Mouse (Mus musculus) lung, adult 2 months (tissue): Measurements from ENCODE around the gene Agap1. TPM values are rescaled to one million over a fixed set of nuclear protein-coding genes. Genes with fewer than 3 reads are reported as not detected.

Experiments
- DNase-seq: peaks from one replicate; pipeline ENCODE4 v3.0.0; 2022
- H3K4me1 ChIP-seq: fragments of 200-500 bp; 2 replicates; pipeline ENCODE4 v1.6.1; 2011; ENCODE audit warnings: low read length; ENCODE audit not compliant: control insufficient read depth, insufficient read depth
- H3K4me3 ChIP-seq: fragments of 200-500 bp; replicated peaks from 2 replicates; pipeline ENCODE3; 2011; ENCODE audit warnings: low read depth, mild to moderate bottlenecking, control low read depth, low read length; ENCODE audit errors: extremely low read depth
- CTCF ChIP-seq: fragments of 200-500 bp; IDR thresholded peaks from 2 replicates; pipeline ENCODE4 v1.5.1; 2011; ENCODE audit warnings: mild to moderate bottlenecking, low read length, control low read depth; ENCODE audit not compliant: insufficient read depth
- POLR2A ChIP-seq: fragments of 200-500 bp; IDR thresholded peaks from 2 replicates; pipeline ENCODE4 v1.6.1; 2011; ENCODE audit warnings: low read depth, mild to moderate bottlenecking, control low read depth, low read length, borderline replicate concordance; ENCODE audit errors: extremely low read depth
- WGBS: fragments of 180-500 bp; shearing (Covaris S2); methylation state at CpG from one replicate; pipeline ENCODE4 v1.1.7; 2018; 5-methylcytosine and 5-hydroxymethylcytosine counted together
- polyA plus RNA-seq: library from polyadenylated mRNA; depleted of rRNA; stranded (reverse); fragments of >200 nt; gene quantifications from 2 replicates; pipeline ENCODE4 v1.2.3, GENCODE M21; 2012

The Agap1 gene
- polyA plus RNA-seq, 1 experiment, result 28.0 TPM

DNA sequence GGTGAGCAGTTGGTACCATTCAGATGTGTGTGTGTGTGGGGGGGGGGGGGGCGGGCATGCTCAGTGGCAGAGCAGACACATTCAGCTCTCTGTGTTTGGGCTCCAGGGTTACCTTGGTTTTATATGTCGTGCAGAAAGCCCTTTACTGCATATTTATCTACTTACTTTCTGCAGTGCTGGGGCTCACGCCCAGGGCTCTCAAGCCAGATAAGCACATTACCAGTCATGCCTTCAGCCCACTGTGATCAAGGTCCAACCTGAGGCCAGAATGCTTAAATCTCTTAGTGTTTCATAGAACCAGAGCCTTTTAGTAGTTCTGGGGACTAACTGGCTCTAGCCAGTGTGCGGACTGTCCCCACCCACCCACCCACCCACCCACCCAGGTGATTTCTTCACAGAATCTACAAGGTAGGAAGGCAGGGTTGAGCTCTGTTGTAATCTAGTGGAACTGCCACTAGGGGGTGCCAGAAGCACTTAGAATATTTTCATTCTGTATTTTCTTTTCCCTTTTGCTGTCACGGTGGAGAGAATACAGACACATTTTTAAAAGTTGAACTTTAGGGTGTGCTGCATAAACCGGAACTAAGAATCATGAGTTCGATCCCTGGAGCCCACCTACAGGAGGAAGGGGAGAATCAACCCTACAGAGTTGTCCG is 189.0 kb downstream of the Agap1 start:
- peak overlapping the region; percentile 55 for H3K4me3 ChIP-seq
- DNase-seq, result peak; percentile 38
- TF ChIP-seq POLR2A (no peak), CTCF (0 out of 2 replicates have a peak, but pooled peaks have one; percentile 3)
- WGBS, result 43% methylated on average over 8 of the region's 8 CpGs
- H3K4me1 ChIP-seq, result no peaks in the 10 kb centered on the region

DNA sequence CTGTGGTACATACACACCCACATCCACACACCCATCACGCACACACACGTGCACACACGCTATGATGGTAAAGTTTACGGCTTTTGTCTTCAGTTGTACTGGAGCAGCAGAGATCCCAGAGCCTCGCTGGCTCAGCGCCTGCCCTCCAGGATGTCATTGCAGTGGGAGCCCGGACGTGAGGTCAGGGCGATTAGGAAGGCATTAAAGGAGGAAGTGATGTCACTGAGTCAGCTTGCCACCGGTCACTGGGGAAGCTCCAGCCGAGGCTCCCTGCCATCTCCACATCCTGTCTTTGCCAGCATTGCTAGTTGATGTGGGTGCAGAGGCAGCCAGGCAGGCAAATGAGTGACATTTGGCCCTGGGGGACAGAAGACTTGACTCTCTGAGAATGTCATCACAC is 189.5 kb downstream of the Agap1 start:
- peak; percentile 41 for DNase-seq
- 34% methylated on average over 11 of the region's 11 CpGs for WGBS
- no peaks in the 10 kb centered on the region for H3K4me1 ChIP-seq
- peak overlapping the region; percentile 55 for H3K4me3 ChIP-seq
- no peak for TF ChIP-seq POLR2A
- TF ChIP-seq CTCF, result no peak

DNA sequence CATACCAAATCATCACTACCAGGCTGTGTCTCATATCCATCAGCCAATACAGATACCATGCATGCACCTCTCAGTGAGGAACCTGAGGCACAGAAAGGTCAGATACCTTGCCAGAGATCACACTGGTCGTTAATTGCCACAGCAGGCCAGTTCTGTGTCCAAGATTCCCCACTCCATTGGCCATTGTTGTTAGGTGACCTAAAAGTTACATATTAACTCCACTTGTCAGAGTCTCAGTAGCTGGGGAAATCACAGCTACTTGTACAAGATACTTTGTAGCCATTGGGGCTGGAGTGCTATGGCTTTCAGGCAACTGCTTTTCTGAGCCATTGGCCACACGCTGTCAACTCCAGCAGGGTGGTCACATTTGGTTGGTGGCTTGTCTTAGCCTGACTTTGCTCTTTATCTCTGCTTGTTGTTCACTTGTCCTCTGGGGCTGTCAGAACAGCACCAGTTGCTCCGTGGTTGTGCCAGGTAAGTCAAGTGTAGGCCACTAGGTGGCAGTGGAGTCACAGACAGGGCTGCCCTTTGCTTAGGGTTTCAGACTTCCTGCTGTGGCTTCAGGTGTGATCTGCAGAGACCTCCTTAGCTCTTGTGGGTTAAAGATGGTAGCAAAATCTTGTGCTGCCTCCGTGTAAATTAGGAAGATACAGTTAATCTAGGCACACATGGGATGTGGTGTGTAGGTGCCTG is 191.9 kb downstream of the Agap1 start:
- TF ChIP-seq POLR2A, result no peak
- peak; percentile 97 for TF ChIP-seq CTCF
- 26% methylated on average over 4 of the region's 4 CpGs for WGBS
- no peak overlapping the region for H3K4me3 ChIP-seq
- no peaks in the 10 kb centered on the region for H3K4me1 ChIP-seq
- DNase-seq, result peak; percentile 74

DNA sequence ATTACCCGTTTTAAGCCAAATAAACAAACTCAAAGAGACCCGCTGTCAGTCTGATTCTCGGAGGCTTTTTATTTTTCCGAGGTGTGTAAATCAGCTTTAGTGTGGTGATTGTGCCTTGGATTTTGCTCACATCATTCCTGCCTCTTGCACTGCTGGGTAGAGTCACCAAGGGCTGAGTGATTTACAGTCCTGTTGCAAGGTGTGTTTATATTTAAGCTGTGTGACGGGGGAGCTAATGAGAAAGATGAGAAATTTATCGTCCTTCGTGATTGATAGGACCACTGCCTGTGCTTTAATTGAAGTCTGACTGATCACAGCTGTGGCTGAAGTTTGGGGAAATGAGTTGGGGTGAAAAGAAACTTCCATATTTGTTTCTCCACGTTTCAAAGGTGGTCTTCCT is 192.9 kb downstream of the Agap1 start:
- WGBS, result 79% methylated on average over 8 of the region's 8 CpGs
- H3K4me1 ChIP-seq, result no peaks in the 10 kb centered on the region
- TF ChIP-seq CTCF, result no peak
- no peak for TF ChIP-seq POLR2A
- no peak overlapping the region for H3K4me3 ChIP-seq
- DNase-seq, result no peak

DNA sequence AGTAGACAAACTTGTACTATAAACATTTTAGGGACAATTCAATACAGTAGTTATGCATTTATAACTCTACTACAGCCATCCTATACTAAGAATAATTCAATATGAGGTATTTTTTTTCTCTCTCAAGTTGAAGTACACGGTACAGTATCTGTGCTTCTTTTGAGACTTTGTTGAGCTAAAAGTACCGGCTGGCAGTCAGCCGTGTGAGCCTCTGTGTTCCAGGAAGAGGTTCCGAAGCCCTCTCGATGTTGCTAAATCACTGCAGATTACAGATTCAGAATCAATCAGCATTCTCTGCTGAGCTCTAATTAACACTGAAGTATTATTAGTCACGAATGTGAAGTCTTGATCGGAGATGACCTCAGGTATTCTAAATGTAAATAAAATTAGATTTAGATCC is 196.0 kb downstream of the Agap1 start:
- DNase-seq, result no peak
- WGBS, result 79% methylated on average over 7 of the region's 7 CpGs
- H3K4me1 ChIP-seq, result no peaks in the 10 kb centered on the region
- H3K4me3 ChIP-seq, result no peak overlapping the region
- no peak for TF ChIP-seq POLR2A
- TF ChIP-seq CTCF, result no peak

DNA sequence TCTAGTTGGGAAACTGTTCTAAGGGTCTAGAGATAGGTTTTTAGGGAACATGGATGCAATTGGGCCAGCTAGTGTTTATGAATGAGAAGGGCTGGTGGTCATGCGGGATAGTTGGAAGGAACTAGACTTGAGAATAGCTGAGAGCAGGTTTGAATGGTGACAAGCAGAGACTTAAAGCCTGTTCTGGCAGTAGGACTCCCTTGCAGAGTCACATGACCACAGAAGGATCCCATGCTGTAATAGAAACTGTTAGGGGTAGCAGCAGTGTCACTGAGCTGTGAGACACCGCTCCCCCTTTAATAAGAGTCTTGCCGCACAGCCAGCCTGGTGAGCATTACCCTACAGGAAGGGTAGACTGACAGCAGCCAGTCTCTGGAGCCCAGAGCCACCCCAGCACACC is 201.6 kb downstream of the Agap1 start:
- no peak for TF ChIP-seq CTCF
- no peak for TF ChIP-seq POLR2A
- Histone ChIP-seq H3K4me1 (peaks cover 8% of the 10 kb centered on the region), H3K4me3 (no peak overlapping the region)
- 94% methylated on average over 3 of the region's 3 CpGs for WGBS
- no peak for DNase-seq

DNA sequence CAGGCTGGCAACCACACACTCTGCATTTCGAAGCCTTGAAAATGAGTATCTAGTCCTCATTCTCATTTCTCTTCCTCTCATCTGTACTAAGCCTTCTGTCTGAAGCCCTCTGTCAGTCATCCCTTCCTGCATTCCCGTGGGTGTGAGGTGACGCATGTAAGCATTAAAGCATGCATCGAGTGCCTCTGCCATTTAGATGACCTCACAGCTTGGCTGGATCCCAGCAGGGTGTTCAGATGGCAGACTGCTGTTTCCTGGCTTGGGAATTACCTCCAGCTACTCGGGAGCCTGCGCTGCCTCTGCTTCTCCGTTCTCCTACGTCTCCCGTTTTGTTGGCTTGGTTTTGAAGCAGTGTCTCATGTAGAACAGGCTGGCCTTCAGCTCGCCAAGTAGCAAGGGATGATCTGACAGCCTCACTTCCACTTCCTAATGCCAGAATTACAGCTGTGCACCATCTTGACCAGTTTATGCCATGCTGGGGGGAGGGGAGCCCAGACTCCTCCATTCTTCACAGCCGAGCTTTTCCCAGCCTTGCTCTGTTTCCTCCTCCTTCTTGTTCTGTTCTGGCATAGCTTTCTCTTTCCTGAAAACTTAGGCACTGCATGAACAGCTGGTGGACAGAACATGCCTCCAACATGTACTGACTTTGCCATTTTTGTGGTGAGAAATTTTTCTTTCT is 202.2 kb downstream of the Agap1 start:
- peaks cover 8% of the 10 kb centered on the region for H3K4me1 ChIP-seq
- peak; percentile 51 for DNase-seq
- 18% methylated on average over 11 of the region's 11 CpGs for WGBS
- TF ChIP-seq POLR2A, result no peak
- TF ChIP-seq CTCF, result no peak
- H3K4me3 ChIP-seq, result no peak overlapping the region

DNA sequence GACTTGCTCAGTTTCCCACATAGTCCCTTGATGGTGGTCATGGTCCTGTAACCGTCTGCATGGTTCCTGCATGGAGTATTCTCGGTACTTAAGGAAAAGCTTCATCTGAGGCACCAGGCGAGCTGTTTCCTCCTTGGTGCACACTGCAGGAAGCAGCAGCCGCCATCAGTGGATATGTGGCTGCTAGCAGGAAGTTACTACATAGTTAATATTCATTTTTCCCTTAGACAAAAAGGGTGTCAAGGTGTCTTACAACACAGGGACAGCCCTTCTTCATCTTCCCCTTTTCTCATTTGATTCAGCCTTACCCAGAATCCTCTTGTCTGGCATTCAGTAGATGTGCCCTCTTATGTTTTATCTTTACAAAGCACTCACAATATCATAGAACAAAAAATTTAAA is 206.2 kb downstream of the Agap1 start:
- H3K4me1 ChIP-seq, result peaks cover 8% of the 10 kb centered on the region
- DNase-seq, result no peak
- TF ChIP-seq POLR2A, result no peak
- TF ChIP-seq CTCF, result no peak
- WGBS, result 72% methylated on average over 4 of the region's 4 CpGs
- no peak overlapping the region for H3K4me3 ChIP-seq

DNA sequence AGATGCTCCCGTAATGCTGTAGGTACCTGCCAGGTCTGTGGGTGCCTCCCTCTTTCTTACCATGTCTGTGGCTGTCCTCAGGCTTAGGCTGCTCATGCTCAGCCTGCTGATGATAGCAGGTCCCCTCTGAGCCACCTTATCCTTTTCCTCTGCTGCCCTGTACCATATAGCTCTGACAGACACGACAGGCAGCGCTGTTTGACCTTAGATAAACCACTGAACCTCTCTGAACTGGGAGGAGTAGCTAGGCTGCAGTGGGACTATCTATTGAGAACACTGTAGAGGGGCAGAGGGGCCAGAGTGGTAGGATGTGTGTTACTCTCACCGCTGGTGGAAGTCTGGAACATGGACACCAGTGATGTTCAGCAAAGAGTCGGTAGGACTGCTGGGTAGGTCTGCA is 211.5 kb downstream of the Agap1 start:
- TF ChIP-seq POLR2A, result no peak
- no peak for TF ChIP-seq CTCF
- 87% methylated on average over 5 of the region's 5 CpGs for WGBS

More for the DNA sequence above, 211.5 kb downstream of the Agap1 start:
- DNase-seq, result no peak
- no peaks in the 10 kb centered on the region for H3K4me1 ChIP-seq
- H3K4me3 ChIP-seq, result no peak overlapping the region
